Mouse (Mus musculus) ES-E14 (cell line): ENCODE measurements around the gene Rgs11.

Source experiments
- HCFC1 ChIP-seq: IDR thresholded peaks from 2 replicates; pipeline ENCODE4 v1.6.1; 2012; ENCODE audit warnings: low read length, inconsistent platforms, borderline replicate concordance; ENCODE audit not compliant: insufficient read depth
- ZNF384 ChIP-seq: IDR thresholded peaks from 2 replicates; pipeline ENCODE4 v1.6.1; 2012; ENCODE audit warnings: low read depth, low read length, inconsistent platforms

DNA sequence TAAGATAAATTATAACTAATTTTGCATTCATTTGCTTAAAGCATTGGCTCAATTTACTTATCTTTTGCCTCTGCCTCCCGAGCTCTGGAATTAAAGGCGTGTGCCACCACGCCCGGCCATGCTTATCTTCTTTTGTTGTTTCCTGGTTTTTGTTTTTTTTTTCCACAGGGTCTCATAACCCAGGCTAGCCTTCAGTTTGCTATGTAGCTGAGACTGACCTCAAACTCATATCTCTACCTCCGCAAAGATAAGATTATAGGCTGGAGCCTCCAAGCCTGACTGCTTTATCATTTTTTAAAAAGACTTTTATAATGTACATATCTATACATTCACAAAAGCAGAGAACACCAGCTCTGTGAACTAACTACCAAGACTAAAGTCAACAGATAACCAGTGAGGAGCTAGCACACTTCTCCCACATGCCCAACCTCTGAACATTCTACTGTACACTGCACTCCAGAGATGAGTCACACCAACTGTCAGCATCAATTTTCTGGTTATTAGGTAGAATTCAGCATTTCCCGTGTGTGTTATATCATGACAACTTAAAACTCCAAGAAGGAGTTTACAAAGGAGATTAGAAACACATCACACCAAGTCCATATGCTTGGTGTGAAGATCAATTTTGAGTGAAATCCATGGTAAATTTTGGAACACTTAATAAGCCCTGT, 37.5 kb downstream of the Rgs11 start:
- TF ChIP-seq HCFC1 (no peak), ZNF384 (0 out of 2 replicates have a peak, but pooled peaks have one; percentile 13)
